Mouse (Mus musculus) kidney, embryonic 14.5 days (tissue): ENCODE results near the gene Tjp1. TPM values are rescaled to one million over a fixed set of nuclear protein-coding genes. Genes with fewer than 3 reads are reported as not detected.

Experiments used
- ATAC-seq: fragments of 200-750 bp; cut with Nextera tagmentation; 2 replicates; pipeline ENCODE4 v1.8.0; 2017; ENCODE audit warnings: moderate number of reproducible peaks, mild to moderate bottlenecking, moderate TSS enrichment, moderate library complexity; ENCODE audit not compliant: low FRiP score, low TSS enrichment
- H3K27ac ChIP-seq: fragments of 300-500 bp; sonication (generic); 2 replicates; pipeline ENCODE4 v1.5.1; 2014; ENCODE audit warnings: low read depth, mild to moderate bottlenecking, low read length, moderate library complexity, mixed read lengths
- H3K27me3 ChIP-seq: fragments of 300-500 bp; sonication (generic); 2 replicates; pipeline ENCODE4 v1.6.1; 2014; ENCODE audit warnings: mild to moderate bottlenecking, low read length; ENCODE audit not compliant: control insufficient read depth, insufficient read depth
- H3K36me3 ChIP-seq: fragments of 300-500 bp; sonication (generic); 2 replicates; pipeline ENCODE4 v1.6.1; 2014; ENCODE audit warnings: low read length, mixed read lengths; ENCODE audit not compliant: control insufficient read depth, insufficient read depth
- H3K4me1 ChIP-seq: fragments of 300-500 bp; sonication (generic); 2 replicates; pipeline ENCODE4 v1.6.1; 2014; ENCODE audit warnings: low read length, mixed read lengths; ENCODE audit not compliant: control insufficient read depth, insufficient read depth
- H3K4me2 ChIP-seq: fragments of 300-500 bp; sonication (generic); replicated peaks from 2 replicates; pipeline ENCODE4 v1.6.1; 2014; ENCODE audit warnings: low read depth, mild to moderate bottlenecking, low read length
- H3K4me3 ChIP-seq: fragments of 300-500 bp; sonication (generic); 2 replicates; pipeline ENCODE4 v1.5.1; 2014; ENCODE audit warnings: mild to moderate bottlenecking, low read length
- H3K9ac ChIP-seq: fragments of 300-500 bp; sonication (generic); 2 replicates; pipeline ENCODE4 v1.6.1; 2014; ENCODE audit warnings: low read depth, mild to moderate bottlenecking, low read length, moderate library complexity
- H3K9me3 ChIP-seq: fragments of 300-500 bp; sonication (generic); 2 replicates; pipeline ENCODE4 v1.6.1; 2016; ENCODE audit warnings: low read length; ENCODE audit not compliant: control insufficient read depth
- WGBS: fragments of 180-500 bp; shearing (Covaris S2); extraction: QIAGEN DNeasy Blood & Tissue Kit; methylation state at CpG from one replicate; pipeline ENCODE4 v1.1.7; 2014; 5-methylcytosine and 5-hydroxymethylcytosine counted together
- polyA plus RNA-seq: library from polyadenylated mRNA; unstranded; fragments of >200 nt; fragmentation: Nextera tagmentation; extraction: Ambion mirVana; gene quantifications from 2 replicates; pipeline ENCODE4 v1.2.1, GENCODE M21; 2014

Tjp1 gene
- polyA plus RNA-seq, 1 experiment from 2014 or later = 18.9 TPM

DNA sequence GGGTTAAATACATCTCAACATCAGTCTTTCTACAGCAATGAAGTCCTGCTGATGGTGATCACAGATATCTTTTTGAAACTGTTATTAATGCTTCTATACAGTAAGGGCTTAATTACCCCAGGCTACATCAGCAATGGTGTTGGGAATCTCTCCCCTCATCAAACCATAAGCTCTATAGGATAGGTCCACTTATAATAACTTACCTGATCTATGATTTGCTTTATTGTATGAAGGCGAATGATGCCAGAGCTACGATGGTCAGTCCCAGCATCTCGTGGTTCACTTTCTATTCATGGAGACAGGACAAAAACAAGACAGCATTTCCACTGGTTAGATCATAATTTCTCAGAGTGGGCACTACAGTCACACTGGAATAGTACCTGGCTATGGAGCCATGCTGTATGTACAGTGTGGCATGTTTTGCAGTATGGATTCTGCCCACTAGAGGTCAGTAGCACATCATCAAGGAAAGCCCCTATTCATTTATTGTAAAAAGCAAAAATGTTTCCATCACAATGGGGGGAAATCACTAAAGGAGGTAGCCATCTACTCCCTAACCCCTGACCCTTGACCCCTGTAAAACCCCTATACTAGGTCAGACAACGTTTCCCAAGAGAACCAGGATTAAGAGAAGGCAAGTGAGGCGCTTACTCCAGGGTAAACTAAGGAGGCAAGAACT, 208.4 kb downstream of the Tjp1 start:
- ATAC-seq = no peak
- Histone ChIP-seq H3K27me3 (no peaks in the 10 kb centered on the region), H3K4me3 (no peak overlapping the region), H3K27ac (no peak overlapping the region), H3K36me3 (peaks cover 73% of the 10 kb centered on the region), H3K4me1 (no peaks in the 10 kb centered on the region), H3K9ac (no peak overlapping the region), H3K9me3 (no peaks in the 10 kb centered on the region), H3K4me2 (no peak overlapping the region)
- 70% methylated on average over 5 of the region's 5 CpGs for WGBS

DNA sequence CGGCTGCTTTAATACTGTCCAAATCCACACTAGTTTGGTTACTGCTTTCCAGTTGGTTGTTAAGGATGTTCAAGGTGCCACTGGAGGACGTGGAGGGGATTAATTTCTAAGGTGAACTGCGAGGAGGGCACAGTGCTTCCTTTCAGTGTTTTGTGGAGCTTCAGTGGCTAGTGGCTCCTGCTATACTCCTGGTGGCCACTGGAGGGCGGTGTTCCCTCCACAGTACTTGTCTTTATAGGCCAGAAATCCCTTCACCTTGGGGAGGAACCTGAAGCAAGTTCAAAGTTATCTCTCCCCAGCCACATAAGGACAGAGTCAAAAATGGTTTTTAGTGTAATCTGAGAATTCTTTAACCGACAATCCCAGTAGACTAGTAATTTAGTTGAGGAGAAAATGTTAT, 210.2 kb downstream of the Tjp1 start:
- H3K36me3 ChIP-seq = peaks cover 78% of the 10 kb centered on the region
- WGBS = 43% methylated on average over 5 of the region's 5 CpGs

DNA sequence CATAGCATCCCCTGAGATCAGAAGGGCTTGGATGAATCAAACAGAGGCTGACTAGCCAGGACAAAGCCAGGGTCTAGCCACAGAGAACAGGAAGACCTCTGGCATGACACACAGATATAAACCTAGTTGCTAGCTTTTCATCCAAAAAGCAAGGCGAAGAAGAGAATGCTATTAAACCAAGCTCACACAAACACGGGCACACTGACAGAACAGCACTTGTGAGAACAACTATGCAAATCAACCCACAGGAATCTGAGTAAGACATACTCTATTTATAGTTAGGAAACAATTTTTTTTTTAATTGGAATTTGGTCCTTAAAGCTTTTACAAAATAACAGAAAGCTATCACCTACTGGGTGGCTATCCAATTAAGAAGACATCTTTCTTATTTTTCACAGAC, 212.4 kb downstream of the Tjp1 start:
- H3K4me3 ChIP-seq = no peak overlapping the region
- H3K27ac ChIP-seq = no peak overlapping the region
- no peaks in the 10 kb centered on the region for H3K9me3 ChIP-seq
- no peaks in the 10 kb centered on the region for H3K27me3 ChIP-seq
- H3K36me3 ChIP-seq = peaks cover 86% of the 10 kb centered on the region
- ATAC-seq = no peak
- 92% methylated on average over 2 of the region's 2 CpGs for WGBS
- no peak overlapping the region for H3K9ac ChIP-seq
- H3K4me1 ChIP-seq = no peaks in the 10 kb centered on the region
- H3K4me2 ChIP-seq = no peak overlapping the region

More for the DNA sequence above, 210.2 kb downstream of the Tjp1 start:
- Histone ChIP-seq H3K9me3 (no peaks in the 10 kb centered on the region), H3K9ac (no peak overlapping the region), H3K4me3 (no peak overlapping the region), H3K27me3 (no peaks in the 10 kb centered on the region), H3K4me2 (no peak overlapping the region), H3K27ac (no peak overlapping the region), H3K4me1 (no peaks in the 10 kb centered on the region)
- ATAC-seq = no peak

DNA sequence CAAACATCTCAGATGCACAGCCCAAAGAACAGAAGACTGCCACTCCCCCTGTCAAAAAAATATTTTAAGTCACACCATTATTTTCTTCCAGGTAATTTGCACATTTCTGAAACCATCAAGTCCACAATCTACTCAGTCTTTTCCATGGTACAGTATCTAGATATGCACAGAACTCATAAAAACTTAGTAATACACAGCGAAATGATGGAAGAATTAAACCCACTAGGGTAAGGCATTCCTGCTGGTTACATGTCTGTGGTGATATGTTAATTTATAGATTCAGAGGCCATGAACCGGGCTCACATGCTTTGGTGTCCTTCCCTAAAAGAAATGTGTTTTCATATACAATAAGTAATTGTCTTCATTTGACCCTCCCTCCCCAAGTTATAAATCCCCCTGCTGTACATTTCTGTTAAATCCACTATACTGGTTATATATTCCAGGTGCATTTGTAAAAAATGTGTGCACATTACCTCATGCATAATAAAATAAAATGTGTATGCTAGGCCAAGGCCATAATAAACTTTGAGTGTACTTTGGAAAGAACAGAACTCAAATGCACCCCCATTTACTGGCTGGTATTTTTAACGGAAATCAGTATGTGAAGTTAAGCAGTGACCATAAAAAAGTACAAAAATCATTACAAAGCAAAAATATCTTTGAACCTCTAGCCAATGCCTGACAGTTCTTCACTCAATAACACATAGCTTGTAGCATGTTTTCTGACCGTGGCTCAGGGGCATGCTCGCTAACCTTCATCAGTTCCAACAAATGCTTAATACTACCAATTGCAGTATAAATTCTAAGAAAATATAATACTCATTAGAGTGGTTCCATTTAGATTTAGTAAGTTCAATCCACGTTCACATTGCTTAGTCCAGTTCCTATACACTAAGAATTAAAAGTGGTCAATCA, 230.6 kb downstream of the Tjp1 start:
- Histone ChIP-seq H3K27ac (no peak overlapping the region), H3K36me3 (peaks cover 51% of the 10 kb centered on the region)

DNA sequence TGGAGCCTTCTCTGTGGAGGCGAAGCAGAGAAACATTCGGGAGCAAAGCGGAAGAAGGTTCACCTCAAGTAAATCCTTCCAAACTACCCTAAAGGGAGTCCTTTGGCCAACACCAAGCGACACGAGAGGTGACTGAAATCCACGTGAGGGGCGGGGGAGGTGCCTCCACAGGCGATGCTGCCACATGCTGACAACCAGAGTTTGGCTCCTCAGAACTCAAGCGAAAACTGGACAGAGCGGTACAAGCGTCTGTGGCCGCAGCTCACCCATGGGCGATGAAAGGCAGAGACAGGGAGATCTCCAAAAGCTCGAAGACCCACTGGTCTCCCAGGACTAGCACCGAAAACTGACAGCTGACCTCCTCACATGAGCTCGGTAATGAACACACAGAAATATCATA, 244.7 kb downstream of the Tjp1 start:
- no peak overlapping the region for H3K9ac ChIP-seq
- no peaks in the 10 kb centered on the region for H3K36me3 ChIP-seq
- no peaks in the 10 kb centered on the region for H3K4me1 ChIP-seq
- no peak overlapping the region for H3K4me2 ChIP-seq
- H3K27me3 ChIP-seq = no peaks in the 10 kb centered on the region
- no peak for ATAC-seq
- no peak overlapping the region for H3K4me3 ChIP-seq
- no peak overlapping the region for H3K27ac ChIP-seq
- H3K9me3 ChIP-seq = no peaks in the 10 kb centered on the region
- WGBS = 71% methylated on average over 16 of the region's 16 CpGs

More for the DNA sequence above, 230.6 kb downstream of the Tjp1 start:
- 88% methylated on average over 6 of the region's 6 CpGs for WGBS
- Histone ChIP-seq H3K9ac (no peak overlapping the region), H3K9me3 (no peaks in the 10 kb centered on the region), H3K4me2 (no peak overlapping the region), H3K4me1 (no peaks in the 10 kb centered on the region), H3K4me3 (no peak overlapping the region), H3K27me3 (no peaks in the 10 kb centered on the region)
- ATAC-seq = no peak

DNA sequence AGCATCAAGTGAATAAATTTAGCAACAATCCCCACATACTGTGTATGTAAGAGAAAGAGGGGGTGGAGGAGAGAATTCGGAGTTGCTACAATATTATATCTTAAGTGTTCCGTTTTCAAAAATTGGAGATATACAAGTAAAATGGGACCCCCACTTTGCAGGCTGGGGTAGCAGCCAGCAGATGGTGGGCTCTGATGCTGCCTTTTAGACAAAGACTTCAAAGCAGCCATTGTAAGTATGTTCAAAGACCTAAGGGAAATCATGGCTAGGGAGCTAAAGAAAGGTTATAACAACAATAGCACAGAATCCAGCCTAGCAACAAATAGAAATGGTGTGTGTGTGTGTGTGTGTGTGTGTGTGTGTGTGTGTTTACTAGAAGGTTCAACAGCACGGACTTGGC, 245.6 kb downstream of the Tjp1 start:
- H3K27me3 ChIP-seq = no peaks in the 10 kb centered on the region

DNA sequence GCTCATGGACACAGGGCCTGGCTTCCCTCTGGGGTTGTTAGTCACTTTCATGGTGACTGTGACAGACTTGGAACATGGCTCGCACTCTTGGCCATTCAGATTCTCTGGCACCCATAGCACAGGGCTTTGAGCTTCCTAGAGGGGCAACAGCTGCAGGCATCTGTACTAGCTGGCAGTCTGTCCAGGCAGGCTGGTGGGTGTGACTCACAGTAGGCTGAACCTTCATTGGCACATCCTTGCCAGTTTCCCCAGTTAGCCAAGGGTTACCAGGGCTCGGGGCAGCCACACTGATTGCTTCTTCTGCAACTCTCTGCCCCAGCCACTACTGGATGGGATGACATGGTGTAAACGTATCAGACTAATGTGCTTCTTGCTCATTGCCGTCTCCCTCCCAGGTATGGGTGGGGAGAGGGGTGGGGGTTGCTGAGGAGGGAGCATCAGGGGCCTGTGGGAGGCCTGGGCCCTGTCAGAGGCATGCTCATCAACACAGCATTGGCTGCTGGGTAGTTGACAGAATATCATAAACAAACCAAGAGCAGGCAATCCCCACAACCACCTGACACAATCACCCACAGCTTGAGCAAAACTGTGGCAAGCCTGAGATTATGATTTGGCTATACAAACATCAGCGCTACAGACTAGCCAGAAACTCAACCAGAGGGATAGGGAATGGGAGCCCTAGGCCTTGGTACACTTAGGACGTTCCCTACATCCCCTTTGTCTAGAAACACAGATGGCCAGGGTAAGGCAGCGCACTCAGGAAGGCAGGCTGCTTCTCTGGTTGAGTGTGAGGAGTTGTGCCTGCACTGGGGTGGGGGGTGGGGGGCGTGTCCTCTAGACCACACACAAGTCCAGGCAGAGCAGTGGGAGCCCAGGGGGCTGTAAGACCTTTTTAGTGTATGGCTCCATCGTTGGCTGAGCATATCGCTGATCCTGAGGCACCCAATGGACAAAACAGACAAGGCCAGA, 246.4 kb downstream of the Tjp1 start:
- 72% methylated on average over 10 of the region's 10 CpGs for WGBS

More for the DNA sequence above, 245.6 kb downstream of the Tjp1 start:
- no peaks in the 10 kb centered on the region for H3K36me3 ChIP-seq
- H3K27ac ChIP-seq = no peak overlapping the region
- no peak for ATAC-seq
- no peaks in the 10 kb centered on the region for H3K4me1 ChIP-seq
- H3K9ac ChIP-seq = no peak overlapping the region
- no peak overlapping the region for H3K4me2 ChIP-seq
- WGBS = 82% methylated on average over 3 of the region's 3 CpGs
- H3K9me3 ChIP-seq = no peaks in the 10 kb centered on the region
- no peak overlapping the region for H3K4me3 ChIP-seq

DNA sequence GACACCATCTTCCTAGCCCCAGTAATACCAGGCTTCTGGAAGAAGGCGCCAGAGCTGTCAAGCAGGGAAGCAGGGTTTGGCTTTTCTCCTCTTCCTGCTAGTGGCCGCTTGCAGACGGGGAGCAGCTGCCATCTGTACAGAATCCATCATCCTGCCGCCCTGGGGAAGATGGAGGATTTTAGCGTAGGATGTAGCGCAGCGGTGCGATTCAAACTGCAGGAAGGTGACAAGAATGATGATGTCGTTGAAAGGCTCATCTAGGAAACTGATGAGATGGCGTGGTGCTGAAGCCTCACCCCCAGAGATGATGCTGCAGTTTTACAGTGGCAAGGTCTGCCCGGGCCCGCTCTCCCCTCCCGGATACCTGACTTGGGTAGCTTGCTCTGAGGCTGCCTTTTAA, 248.3 kb downstream of the Tjp1 start:
- Histone ChIP-seq H3K4me2 (no peak overlapping the region), H3K9ac (no peak overlapping the region), H3K4me1 (no peaks in the 10 kb centered on the region), H3K36me3 (no peaks in the 10 kb centered on the region), H3K27ac (no peak overlapping the region), H3K9me3 (no peaks in the 10 kb centered on the region), H3K4me3 (no peak overlapping the region), H3K27me3 (no peaks in the 10 kb centered on the region)
- 64% methylated on average over 13 of the region's 13 CpGs for WGBS
- ATAC-seq = no peak

More for the DNA sequence above, 246.4 kb downstream of the Tjp1 start:
- Histone ChIP-seq H3K4me3 (no peak overlapping the region), H3K27me3 (no peaks in the 10 kb centered on the region), H3K9me3 (no peaks in the 10 kb centered on the region), H3K4me2 (no peak overlapping the region), H3K36me3 (no peaks in the 10 kb centered on the region), H3K27ac (no peak overlapping the region), H3K4me1 (no peaks in the 10 kb centered on the region), H3K9ac (no peak overlapping the region)
- ATAC-seq = no peak
